Mouse (Mus musculus): ENCODE measurements around the gene Eif3m.

DNA sequence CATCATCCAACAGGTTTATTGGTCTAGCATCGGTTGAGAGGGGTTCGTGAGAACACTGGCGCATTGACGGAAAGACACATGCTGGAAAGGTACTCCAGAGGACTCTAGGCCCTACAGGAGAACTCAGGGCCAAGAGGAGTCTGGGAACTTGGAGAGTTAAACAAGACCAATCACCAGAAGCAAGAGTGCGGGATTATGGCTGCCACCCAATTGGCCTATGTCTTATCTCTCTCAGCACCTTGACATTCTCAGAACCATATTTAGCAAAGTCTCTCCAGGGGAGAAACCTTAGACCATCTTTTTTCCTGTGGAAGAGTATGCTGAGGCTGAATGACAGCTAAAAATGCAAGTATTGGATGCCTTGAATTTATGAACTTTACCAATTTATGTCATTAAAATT lies 22.0 kb upstream of the Eif3m start:
- TF ChIP-seq CTCF (IDR thresholded peaks at IDR 0.05; ENCODE audit: control insufficient read depth, insufficient read depth, low read length) (no peak), POLR2A (IDR thresholded peaks at IDR 0.05; ENCODE audit: borderline replicate concordance, control insufficient read depth, low read depth, low read length) (no peak)
